Mouse (Mus musculus) left cerebral cortex, adult 9 months (tissue): ENCODE results near the gene Syt8.

ENCODE experiments used
- DNase-seq, 2 experiments: peaks; one replicate each; pipeline ENCODE4 v3.0.0; 2022; ENCODE audit warnings: low spot score in 2 of 2

The Syt8 gene

DNA sequence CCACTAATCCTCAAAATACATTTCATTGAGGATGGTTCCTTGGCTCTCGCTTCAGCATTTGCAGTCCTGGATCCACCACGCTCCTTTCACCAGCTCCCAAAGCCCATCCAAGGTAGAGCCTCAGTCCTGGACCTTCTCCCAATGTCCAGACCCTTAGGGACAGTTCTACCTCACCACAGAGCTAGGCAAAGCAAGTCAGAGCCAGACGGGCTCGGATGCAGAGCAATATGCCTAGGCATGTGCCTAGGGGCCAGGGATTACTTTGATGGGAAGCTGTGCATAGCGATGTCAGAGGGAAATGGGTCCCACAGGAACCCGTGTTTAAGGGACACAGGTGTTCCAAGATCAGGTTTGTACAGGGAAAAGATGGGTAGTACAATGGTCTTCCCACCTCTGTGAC, 10.7 kb downstream of the Syt8 start:
- DNase-seq, result no peak

DNA sequence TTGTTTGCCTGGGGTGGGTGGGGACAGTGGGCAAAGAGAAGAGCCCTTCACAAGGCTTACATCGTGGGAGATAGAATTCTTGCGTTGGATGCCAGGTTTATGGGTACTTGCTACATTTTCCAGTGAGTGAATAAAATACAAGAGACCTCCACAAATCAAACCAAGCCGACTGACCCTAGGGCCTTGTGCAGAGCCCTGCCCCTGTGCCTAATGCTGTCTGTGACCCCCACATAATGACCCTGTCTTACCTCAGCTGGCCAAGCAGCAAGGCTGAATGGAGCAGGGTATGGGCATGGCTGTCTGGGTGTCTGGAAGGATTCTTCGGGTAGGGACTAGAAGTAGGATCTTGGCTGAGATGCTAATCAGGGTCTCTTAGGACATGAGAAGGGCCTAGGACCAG, 11.6 kb downstream of the Syt8 start:
- no peak for DNase-seq

DNA sequence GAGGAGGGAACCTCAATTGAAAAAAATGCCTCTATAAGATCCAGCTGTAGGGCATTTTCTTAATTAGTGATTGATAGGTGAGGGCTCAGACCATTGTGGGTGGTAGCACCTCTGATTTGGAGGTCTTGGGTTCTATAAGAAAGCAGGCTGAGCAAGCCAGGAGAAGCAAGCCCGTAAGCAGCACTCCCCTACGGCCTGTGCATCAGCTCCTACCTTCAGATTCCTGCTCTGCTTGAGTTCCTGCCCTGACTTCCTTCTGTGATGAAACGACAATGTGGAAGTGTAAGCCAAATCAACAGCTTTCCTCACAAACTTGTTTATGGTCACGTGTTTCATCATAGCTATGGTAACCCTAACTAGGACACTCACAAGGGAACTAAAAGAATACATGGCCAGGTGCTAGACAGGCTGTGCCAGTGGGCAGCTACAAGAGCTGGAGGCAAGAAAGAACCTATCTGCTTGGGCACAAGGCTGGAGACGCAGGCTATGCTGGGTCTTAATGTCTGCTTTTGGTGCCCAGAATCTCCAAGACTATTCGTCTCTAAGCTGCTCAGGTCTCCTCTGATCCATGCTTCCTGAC, 14.5 kb downstream of the Syt8 start:
- no peak for DNase-seq

DNA sequence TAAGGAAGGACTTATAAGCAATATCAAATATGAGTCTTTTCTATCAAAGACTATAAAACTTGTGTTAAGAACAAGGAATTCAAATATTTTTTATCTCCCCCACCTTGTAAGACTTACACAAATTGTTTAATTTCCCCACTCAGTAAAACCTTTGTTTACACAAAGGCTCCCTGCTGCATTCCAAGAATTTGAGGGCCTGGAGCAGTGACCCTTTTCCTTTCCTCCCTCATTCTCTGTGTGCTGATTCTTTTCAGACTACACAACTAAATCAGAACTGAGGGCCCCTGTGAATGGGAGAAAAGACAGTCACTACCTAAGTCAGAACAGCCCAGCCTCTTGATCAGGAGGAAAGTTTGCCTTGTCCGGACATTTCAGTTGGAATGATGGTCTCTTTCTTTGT, 20.1 kb downstream of the Syt8 start:
- DNase-seq, result no peak

DNA sequence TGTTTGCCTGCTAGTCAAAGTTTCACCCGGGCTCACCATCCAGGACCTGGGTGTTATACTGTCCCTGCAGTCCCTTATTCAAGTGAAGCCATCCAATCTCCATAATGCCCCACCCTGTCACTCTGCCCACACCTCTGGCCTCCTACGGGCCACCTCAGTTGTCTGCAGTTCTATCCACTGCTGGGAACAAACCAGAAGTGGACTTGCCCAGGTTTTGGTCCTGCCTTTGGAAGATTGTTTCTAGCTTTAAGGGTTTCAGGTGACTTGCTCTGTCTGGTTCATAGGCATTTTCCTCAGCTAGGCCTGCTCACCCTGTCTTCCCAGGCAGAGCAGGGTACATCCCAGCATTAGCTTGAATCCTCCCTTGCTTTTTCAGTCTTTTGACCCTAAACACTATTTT, 20.6 kb downstream of the Syt8 start:
- DNase-seq, result no peak

DNA sequence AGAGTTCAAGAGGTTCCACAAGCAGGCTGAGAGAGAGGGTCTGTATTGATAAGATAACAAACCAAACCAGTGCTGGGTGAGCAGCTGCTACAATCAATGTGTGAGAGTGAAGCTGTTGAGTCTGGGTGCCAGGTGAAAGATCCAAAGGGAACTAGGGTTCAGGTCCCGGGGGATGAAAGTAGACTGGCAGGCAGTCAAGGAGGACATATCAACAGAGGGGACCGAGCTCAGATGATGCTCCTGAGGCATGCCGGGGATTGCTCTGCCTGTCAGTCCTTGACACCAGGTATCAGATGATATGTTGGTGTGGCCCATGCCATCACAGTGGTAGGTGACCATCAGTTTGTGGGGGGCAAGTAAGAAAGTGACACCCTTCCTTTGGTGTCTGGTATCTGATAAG, 22.2 kb downstream of the Syt8 start:
- no peak for DNase-seq

DNA sequence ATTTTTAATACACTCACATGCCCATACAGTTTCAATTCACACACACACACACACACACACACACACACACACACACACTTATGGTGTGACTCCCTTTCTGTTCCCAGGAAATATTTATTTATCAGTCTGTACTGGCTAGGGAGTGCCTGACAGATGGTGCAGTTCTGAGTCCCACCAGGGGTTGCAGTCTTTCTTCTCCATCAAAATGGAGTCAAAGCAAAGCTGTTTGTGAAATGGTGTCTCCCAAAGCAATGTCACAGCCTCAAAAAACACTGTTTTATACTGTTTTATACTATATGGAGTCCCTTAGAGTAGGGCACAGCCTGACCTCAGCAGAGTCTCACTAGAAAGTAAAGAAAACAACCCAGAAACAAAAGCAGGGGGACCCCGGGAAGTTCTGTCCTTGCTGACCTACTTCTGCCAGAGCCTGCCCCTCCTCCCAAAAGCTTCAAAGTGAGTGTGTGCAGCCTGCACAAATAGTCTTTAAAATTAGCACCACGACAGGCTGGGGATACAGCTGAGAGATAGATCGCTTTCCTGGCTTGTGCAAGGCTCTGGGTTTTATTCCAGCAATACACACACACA, 22.7 kb downstream of the Syt8 start:
- no peak for DNase-seq

DNA sequence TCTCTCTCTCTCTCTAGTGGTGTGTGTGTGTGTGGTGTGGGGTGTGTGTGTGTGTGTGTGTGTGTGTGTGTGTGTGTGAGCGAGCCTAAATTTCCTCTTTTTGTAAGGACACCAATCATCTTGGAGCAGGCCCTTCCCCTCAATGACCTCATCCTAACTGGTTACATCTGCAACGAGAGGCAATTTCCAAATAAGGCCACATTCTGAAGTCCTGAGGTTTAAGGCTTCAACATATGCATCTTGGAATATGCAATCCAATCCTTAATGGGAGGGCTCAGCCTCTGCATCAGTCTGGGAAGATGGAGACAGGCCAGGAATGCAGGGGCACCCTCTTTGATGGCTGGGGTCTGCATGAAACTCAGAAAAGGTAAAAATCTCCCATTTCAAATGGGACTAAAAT, 23.4 kb downstream of the Syt8 start:
- no peak for DNase-seq

DNA sequence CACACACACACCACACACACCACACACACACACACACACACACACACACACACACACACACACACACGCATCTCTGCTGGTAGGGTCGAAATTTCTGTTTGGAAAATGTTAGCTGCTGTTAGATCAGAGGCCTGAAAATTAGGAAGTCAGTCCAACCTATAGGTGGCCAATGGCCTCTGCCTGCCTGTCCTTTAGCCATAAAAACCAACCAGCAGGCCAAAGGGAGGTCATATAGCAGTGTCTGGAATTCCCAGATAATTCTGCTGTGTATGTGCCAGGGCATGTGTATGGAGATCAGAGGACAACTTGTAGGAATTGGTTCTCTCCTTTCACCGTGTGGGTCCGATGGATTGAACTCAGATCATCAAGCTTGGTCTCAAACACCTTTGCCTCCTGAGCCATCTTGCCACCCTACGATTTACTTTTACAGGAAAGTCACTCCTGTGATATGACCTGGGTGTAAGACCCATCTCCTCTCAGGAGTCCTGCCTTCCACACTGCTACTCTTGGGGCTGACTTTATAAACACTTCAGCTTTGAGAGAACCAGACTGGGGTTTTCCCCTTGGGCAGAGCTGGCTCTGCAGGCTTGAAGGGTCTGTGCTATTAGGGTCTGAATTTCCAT, 24.1 kb downstream of the Syt8 start:
- DNase-seq, result no peak

DNA sequence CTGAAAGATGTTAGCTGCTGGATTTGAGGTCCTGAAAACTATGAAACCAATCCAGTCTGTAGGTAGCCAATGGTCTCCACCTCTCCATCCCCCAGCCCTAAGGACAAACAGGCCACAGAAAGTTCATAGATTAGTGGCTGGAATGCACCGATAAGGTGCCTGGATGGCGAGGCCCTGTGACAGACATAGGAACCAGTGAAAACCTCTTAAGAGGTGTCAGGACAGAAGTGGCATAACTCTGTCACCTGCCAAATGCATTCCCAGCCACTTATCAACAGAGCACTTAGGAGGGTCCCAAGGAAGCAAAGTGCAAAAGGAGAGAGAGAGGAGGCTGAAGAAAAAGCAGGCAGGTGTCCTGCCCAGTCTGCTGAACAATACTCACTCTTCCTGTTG, 24.6 kb downstream of the Syt8 start:
- no peak for DNase-seq

DNA sequence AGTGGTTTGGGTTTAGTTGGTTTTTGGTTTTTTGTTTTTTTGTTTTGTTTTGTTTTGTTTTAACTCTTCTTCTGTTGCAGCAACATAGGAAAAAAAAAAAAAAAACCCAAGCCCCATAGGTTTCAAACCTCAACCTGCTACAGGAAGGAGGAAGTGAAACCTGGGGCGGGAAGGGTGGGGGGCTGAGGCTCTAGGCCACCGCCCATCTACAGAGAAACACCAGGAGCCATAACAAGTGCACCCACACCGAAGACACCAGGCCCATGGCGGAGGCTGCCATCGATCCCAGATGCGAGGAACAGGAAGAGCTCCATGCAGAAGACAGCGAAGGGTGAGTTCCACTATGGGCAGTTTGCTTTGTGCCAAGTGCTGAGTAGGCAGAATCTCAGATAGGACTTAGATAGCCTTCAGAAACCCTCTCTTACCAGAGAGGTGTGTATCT, 26.0 kb downstream of the Syt8 start, which contains the start of gene Lsp1:
Gene Lsp1, plus strand, starts transcription at position 174 of the 442 bp plus-strand sequence.
- DNase-seq, result no peak

DNA sequence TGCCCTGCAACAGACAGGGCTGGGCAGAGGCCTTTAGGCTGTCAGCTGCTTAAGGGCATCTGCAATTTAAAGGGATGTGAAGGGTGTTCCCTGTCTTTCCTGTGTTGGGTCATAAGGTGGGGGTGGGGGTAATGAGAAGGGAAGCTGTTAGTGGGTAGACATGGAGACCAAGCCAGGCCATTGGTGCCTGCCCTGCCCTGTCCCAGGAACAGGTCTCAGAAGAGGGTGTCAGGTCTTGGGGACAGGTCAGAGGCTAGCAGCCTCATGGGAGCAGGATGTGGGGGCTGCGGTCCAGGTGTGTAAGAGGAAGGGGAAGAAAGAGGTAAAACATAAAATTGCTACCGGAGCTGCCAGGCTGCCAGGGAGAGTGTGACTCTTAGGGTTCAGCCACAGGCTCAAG, 26.8 kb downstream of the Syt8 start:
- no peak for DNase-seq

DNA sequence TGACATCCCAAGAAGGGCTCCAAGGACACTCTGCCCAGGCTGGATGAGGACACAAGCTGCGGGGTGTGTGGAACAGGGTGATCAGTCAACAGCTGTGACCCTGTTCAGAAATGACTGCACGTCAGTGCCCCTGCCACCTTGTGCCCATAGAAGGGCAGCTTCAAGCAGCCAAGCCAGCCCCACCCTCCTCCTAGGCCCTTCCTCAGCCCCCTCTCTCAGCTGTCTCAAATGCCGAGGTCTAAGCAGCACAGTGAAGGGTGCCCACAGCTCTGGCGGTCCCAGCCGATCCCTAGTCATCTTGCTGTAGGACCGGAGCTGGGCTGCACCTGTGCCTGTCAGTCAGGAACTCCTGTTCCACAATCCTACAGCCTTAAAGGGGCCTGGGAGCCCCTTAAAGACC, 27.5 kb downstream of the Syt8 start:
- DNase-seq, result no peak

DNA sequence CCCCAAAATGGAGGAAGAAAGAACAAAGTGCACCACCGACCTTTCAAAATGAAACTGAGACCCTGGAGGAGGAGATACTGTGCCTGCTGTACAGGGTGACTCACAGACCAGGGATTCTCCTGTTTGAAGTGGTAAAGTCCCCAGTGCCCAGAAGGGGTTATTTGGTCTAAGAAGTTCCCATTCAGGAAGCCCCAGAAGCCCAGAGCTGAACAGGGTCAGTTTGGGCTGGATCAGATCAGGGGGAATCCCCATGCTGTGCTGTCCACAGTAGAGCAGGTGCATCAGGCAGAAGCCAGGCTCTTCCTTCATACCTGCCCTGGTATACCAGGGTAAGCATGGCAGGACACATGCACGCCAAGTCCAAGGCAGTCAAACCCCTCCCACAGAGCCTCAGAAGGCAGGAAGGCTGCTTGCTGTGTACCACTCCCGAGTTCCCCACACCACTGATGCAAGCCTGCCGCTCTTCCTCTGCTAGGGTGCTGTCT, 28.0 kb downstream of the Syt8 start:
- DNase-seq, result no peak

DNA sequence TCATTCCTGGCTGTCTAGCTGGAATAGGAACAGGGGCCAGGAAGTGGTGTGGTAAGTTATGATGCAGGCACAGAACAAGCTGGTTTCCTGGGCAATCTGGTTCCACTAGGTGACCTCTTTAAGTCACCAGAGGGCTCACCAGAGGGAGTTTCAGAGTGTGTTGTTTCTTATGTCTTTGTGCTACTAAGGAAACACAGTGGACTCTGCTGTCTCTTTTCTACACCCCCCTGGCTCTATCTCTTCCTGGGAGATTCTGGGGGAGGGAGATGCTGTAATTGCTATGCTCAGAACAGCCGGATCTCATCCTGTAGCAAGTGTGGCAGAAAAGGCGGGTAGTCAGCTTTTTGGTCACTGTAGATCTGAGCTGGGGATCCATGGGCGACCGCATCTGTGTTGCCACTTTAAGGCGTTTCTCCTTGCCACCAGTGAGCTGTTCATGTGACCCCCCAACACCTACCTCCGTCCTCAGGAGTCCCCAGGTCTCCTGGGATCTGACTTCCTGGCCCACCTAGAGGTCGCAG, 35.6 kb downstream of the Syt8 start:
- DNase-seq, result no peak

DNA sequence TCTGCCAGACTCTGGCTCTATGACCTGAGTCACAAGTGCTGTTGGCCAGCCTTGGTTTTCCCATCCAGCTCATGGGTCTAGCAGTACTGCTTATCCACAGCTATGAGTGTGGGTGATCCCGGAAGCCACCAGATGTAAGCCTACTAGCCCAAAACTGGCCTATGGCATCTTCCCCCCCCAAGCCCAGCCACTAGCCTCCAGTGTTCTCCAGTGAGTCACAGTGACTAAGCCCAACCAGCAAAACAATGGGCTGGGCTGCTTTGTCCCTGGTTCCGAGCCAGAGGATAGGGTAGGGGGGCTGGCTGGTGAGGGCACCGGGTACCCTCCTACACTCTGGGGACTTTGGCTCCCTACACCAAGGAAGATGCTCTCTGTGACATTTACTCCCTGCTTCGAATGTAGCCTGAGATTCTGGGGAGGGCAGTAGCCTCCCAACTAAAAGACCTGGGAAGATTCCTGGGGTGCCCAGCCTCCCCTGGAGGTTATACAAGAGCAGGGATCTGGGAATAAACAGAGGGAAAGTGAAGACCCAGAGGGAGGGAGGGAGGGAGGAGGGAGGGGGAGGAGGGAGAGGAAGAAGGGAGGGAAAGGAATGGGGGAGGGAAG, 36.3 kb downstream of the Syt8 start:
- DNase-seq, result no peak

DNA sequence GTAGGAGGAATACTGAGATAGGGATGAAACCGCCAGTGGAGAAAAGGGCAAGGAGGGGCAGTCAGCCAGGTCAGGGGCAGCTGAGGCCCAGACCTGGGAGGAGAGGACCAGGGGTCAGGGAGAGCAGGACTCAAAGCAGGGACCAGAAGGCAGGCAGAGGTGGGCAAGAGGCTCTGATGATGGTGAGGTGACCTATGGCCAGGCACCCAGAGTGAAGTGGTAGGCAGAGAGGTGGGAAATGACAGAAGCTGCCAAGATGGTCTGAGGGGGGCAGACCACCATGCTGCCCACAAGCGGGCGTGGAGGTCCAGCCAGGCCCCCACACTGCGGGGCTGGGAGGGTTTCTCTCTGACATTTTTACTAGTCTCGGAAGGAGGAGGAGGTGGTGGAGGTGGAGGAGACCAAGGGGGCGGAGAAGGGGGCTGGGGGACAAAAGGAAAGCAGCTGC, 36.8 kb downstream of the Syt8 start:
- no peak for DNase-seq

DNA sequence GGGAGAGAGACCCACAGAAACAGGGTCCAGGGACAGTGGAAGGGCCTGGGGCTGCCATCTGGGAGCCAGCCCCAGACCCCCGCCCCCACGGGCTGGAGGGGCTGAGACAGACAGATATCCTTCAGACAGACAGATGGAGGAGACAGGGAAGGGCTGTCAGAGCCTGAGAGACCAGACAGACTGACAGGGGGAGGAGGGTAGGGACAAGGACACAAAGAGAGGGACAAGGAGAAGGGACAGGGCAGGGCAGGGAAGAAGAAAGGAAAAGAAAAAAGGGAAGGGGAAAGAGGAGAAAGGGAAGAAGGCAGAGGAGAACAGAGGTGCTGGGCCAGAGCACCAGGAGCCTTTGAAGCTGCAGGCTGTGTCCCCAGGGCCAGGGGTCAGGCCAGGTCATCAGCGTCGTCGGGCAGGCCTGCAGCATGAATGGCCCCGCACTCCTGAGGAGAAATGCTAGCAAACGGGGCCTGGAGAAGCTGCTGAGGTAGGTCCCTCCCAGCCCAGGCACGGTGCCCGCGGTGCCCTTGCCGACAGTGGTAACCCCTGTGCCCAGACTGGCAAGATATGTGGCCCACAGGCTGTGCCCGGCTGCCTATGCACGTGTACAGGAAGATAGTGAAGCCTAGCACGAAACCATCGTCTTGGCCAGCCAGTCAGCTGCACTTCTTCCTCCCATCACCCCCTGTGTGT, 37.4 kb downstream of the Syt8 start:
- DNase-seq, result no peak

DNA sequence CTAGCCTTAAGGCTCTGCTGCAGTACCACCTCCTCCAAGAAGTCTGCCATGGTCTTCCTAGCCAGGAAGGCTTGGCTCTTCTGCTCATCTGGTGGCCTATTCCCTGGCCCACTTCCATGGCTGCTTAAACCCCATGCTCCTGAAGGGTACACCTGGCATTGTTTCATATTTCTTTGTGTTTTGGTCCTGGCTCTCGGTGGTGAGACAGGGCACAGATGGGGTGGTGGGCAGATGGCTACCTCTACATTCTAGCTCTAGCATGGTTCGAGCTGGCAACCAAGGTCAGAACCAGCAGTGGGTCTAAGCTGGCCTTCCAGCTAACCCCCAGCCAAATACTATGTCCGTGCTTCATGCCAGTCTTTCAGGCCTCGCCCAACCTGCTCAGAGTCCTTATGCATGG, 38.3 kb downstream of the Syt8 start:
- DNase-seq, result no peak

DNA sequence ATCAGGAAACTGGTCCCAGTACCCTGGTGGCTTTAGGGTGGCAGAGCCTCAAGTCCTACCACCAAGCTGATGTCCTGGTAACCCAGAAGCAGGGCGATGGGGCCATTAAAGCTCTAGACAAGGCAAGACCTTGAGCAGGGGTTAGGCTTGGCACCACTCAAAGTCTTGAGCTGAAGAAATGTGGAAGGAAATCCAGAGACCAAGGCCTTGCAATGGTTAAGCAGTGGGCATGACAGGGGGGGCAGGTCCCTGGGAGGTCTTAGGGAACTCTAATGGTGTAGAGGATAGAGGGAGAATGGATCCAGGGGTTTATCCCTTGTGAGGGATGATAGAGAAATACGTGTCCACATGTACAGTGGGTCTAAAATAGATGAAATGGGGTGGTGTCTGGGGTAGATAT, 38.8 kb downstream of the Syt8 start:
- DNase-seq, result no peak

DNA sequence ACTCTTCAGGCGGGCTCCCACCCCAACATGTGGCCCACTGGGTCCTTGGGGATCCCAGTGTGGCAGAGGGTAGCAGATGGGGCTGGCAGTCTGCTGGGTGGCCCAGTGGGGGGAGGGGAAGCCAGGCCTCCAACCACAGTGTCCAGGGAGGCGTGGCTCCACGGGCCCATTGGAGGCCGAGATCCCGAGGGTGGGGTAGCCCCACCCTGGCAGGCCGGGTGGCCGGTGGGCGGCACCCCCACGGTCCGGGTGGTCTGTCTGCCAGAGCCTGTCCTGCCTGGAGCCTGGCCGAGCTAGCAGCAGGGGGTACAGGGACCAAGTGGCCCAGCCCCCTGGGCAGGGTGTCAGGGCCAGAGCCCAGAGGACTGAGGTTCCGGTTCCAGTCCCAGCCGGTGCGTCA, 40.1 kb downstream of the Syt8 start:
- no peak for DNase-seq

DNA sequence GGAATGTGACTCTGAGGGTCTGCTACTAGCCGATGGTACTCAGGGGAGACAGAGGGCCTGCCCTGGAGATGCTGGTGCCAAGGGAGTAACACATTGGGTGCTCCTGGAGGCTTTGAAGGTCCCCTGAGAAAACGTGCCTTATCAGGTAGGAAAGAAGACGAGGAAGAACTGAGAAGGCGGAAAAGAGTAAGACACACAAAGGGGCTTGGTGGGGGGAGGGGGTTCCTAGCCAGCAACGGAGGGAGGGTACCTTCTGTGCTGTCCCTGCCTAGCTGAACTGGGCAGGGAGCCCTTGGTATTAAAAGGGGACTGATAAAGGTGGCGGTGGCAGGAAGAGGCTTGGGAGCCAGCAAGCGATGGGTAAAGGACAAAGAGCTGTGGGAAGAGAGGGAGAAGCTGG, 41.0 kb downstream of the Syt8 start:
- no peak for DNase-seq
